Mouse (Mus musculus) forelimb bud, embryonic 11.5 days (tissue): ENCODE data around the gene Cryba2.
A peak's percentile ranks its signal among the peaks of the same experiment; 100 is the strongest.

Experiments used
- DNase-seq: peaks from one replicate; pipeline ENCODE4 v3.0.0-alpha.2; 2012; ENCODE audit warnings: low read depth, low spot score

The Cryba2 gene

DNA sequence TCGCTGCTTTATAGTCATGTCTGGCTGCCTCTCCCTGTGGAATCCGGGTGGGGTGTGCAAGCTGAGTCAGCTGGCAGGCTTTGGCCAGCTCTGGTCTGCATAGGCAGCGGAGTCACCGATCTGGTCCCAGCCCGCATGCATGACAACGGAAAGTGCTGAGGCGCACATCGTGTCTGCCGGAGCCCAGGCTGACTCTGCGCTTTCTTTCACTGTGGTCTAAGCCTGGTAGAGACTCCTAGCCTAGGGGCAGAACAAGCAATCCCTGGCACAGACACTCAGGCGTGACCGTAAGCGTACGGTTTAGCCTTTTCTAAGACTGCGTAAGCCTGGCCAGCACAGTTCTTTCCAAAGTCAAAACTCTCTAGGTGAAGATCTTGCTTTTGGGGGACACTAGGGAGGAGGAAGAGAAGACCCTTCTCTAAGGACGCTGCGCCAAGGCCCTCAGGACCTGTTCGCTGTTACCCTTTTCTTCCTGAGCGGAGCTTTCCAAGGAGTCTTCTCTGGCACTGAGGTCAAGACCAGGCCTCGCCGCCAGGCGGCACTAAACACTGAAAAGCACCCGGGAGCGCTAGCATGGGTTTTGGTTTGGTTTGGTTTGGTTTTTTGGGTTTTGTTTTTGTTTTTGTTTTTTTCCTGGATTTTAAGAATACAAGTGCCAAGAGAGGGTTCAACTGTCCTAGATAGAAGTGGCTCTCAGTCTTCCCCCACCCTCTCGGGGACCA lies at the start of gene Cryba2:
Gene Cryba2 (minus strand): TSS at position 10 of the 722 bp plus-strand sequence.
- DNase-seq = peak; percentile 64

DNA sequence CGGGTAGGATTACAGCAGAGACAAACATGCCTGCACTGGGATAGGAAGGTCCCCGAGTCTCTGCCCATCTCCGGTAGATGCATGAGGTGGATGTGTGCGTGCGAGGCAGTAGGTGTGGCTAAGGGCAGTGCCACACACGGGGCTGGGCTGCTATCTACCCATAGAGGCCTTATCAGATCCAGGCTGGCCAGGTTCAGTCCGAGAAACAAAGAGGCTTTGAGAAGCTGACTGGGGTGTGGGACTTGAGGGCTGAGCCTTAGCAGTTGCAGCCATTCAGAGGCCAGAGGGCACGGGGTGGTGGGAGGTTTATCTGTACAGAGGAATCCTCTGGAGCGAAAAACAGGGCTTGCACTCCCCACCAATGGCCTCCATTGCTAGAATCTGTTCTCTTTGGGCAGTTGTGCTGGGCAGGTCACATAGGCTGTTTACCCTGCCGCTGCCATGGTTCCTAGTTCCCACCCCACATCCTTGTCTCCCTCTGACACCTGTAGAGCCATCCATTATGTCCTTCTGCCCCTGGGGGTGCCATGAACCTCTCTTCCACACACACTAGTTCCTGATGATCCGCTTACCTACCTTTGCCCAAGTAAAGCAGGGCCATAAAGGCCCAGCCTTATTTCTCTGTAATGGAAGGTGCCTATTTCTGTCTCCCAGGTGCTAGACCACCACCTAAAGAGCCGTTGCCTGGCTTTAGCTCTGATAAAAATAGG lies 48.9 kb upstream of the Cryba2 start:
- no peak for DNase-seq

DNA sequence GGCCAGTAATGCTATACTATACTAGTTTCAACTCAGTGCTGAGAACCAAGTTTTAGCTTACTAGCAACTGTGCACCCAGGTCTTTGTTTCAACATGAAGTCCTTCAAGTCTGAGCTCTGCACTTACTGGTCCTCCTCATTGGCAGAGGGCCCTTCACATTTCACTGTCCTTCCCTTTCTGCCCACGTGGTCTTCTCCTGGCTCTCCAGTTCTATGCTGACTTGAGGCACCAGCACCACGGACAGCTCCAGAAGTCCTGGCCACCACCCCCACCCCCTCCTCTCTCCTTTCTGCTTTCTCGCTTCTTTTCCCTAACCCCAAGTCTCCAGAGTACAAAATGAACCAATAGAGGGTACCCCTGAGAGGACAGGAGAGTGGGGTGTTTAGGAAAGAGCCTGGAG lies 46.8 kb upstream of the Cryba2 start:
- peak; percentile 40 for DNase-seq

DNA sequence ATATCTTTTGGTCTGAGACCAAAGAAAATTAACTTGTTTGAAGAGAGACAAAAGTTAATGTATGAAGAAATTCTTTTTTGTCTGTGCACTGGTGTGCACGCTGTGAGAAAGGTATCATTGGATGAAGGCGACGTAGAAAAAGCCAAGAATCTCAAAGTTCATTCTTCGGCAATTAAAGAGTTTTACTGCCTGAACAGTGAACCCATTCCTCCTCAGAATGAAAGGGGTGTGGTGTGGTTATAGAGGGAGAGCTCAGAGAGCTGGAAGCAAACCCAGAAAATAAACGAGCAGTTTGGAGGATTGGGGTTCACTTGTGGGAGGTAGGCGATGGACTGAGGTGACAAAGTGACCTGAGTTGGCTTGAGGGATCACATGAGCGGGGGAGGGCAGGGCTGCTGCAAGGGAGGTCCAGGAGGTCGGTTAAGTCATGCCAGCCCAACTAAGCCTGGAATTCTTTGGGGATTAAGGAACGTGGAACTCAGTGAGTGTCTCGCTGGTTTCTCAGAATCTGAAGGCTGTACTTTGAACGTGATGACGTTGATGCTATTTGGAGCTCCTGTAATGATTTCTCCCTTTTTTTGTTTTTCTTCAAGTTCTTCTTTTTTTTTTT lies 43.4 kb upstream of the Cryba2 start:
- no peak for DNase-seq

DNA sequence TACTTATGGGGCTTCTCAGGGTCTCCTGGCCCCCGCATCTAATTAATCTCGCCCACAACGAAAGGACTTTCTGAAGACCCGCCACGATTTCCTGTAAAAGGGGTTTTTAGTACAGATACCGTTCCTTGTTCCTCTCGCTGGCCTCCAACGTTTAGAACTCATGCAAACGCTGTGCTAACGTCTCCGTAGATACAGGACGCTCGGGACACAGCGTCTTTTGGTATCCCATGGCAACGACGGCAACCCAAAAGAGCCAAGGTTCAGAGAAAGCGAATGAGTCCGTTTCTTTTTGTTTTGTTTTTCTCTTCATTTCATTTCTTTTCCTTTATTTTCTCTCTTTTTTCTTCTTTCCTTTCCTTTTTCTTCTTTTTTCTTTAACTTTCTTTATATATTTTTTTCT lies 42.5 kb upstream of the Cryba2 start, which contains the start of gene Cfap65:
Gene Cfap65 (minus strand): TSS at position 198 of the 400 bp plus-strand sequence.
- peak; percentile 37 for DNase-seq

DNA sequence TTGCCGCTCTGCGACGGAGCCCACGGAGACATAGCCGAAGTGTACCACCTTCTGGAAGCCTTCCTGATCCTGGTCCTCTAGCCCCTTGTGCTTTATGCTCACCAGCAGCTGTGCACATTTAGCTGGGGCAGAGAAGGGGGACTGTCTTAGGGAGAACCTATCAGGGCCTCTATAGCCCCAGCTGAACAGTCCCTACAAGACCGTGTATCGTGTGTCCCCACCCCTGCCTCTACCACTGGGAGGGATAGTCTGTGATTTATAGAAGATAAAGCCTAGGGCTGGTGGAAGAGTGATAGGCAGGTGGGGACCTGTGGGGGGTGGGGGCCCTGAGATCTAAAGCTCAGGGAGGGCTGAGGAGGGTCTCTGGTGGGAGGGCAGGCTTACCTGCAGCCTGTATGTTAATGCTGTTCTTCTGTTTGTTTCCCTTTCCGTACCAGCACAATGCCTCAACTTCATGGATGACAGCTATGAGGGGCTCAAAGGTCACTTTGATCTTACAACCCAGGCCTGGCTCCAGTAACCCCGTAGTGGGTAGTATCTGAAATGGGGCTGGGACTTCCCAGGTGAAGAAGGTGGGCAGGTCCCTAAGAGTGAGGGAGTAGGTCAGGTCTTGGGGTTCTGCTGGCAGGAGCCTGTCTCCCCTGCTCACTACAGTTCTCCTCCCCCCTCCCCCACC lies 34.8 kb upstream of the Cryba2 start:
- no peak for DNase-seq

DNA sequence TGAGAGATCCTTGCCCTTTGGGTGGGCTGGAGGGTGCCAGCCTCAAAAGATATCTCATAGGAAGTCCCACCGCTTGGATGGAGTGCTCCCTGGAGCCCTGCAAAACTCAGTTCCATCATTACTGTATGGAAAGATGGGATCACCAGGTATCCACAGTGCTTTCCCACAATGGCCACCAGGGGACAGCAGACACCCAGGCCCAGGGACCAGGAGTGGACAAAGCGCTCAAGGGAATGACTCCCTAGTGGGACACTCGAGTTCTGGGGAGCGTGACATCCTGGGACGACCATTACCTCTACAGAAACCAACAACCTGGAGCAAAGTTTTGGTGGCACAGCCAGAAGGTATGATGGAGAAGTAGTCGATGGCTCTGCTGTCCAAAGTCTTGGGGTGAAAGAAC lies 33.8 kb upstream of the Cryba2 start:
- DNase-seq = no peak

DNA sequence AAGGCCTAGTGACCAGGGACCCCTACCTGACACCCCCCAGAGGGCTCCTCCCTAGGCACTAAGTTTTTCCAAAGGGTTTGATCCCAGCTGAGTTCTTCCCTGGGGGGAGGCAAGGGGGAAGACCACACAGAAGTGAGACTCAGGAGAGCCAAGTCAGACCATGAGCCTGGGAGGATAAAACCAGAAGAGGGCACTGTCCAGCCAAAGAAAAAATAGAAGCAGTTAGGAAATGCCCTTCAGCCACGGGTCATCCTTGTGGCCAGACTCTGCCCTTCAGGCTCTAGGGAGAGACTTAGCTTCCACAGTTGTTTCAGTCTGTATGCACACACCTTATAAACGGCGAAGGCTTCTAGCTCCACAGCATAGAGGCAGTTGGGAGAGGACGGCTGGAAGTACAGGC lies 31.5 kb upstream of the Cryba2 start:
- no peak for DNase-seq

DNA sequence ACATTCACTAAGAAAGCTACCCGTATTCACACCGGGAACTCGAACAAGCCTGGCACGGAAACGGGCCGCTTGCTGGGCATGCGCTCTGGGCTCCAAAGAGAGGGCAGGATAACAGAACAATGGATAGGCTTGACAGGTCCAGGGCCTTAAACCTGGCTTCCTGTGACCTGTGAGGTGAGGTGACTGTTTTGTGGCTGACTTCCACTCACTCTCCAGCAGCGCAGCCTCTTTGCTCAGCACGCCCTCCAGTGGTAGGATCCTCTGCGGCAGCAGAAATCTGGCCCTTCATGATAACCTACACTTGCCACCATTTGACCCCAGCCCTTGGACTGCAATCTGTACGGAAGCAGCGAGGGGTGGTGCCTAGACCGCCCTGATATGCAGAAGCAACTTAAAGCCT lies 22.8 kb upstream of the Cryba2 start:
- DNase-seq = no peak

DNA sequence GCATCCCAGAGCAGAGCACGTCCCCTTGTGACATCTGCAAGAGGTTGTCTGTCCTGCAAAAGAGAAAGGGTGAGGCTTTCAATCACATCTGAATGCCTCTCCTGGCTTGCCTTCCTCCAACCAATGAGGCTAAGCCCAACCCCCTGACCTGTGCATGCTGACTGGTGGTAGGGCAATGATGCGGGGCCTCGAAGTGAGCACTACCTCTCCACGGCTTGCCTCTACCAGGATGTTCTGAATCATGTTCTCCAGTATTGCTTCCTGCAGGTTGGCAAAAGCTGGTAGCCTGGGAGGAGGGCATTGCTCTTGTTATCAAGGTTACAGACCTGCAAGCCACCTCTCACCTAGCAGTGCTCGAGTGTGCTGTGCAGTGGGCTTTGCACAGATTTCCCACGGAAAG lies 9.2 kb upstream of the Cryba2 start:
- DNase-seq = no peak

DNA sequence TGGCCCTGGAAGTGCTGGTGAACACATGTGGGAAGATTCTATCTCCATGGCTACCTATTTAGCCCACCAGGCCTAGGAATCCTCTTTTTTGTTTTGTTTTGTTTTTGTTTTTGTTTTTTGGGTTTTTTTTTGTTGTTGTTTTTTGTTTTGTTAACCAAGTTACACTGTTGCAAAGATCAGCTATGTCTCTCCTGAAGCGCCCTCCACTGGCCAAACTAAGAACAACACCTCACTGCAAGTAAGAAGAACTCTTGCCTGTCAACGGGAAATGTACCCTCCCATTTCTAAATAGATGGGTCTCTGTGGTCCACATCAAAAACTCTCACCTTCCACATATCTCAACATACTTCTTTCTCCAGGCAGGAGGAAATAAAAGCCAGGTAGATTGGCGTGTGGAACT lies 8.7 kb upstream of the Cryba2 start:
- DNase-seq = peak; percentile 56

DNA sequence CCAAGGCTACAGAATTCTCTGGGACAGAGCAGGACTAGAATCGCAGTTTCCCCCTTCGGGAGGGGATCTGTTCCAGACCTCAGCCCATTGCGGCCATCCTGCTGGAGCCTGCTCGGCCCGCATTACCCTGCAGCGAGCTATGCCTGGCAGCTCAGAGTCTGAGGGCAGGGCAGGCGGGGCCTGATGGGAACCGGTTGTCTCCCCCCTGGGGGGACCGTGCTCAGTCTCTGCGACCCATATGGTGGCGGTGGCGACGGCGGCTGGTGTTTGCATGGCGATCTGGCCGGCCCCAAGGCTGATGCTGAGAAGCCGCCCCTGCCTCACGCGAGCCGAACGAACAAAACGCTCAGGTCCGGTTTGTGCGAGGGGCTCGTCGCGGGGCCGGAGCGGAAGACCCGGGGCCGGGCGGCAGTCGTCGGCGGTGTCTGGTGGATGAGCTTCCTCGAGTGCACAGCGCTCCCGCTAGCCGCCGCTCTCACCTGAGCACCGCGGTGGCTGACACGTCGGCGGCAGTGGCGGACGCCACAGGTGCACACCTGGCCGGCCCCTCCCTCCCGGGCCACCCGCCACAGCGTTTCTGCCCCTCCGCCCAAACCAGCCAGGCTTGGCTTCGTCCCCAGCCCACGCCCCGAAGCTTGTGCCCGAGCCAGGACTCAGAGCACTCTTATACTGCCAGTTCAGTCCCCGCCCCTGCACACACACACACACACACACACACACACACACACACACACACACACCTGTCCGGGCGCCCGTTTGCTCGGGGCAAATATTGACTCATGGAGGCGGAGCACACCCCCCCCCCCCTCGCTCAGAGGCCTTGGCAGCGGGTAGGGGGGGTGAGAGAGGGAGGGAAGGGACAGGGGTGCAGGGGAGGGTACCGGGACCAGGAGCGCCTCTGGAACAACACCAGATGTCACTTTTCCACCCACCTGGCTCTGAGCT lies 7.7 kb upstream of the Cryba2 start:
- DNase-seq = no peak

DNA sequence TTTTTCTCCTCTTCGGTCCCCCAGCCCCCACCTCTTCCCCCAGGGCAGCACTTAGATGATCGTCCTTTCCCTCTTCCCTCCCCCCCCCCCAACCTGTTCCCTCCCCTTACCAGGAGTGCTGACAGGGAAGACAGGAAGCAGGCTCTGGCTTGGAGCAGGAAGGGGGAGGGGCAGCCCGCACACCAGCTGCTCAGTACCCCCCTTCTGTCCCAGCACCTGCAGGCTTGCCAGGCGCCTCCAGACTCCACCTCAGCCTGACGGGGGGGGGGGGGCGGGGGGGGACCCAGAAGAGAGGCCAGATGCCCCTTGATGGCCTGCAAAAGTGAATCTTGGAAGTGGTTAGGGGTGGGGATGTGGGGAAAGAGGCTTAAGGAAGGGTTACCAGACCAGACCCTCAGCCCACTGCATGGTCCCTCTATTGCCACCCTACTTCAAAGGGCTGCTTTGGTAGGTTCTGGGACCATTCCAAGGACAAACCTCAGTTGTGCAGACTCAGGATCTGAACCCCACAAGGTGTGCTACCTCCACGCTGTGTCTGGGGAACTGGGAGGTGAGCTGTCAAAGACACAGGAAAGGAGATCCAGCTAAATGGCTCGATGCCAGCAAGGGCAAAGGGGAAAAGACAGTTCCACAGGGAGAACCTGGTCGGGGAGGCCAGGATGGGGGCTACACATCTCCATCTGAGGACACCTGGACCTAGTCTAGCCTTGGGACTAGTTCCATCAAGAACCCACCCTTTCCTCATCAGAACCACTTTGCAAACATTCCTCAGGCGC lies 5.9 kb upstream of the Cryba2 start:
- DNase-seq = no peak

DNA sequence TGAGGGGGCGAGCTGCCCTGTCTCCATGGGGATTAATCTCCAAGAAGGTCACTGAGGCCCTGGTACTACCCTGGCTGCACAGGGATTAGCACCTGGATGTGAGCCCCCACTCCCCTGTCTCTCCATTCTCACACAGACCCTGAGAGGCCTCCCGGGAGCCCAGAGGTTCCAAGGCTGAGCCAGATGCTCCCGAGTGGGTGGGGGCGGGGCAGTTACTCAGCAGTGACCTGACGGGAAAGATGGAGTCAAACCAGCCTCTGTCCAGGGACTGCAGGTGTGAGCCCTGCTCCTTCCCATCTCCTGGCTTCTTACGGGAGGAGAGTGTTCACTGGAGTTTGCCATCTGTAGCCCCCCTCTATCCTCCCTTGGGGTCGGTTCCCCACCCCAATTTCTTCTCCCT lies 5.0 kb upstream of the Cryba2 start:
- DNase-seq = no peak

DNA sequence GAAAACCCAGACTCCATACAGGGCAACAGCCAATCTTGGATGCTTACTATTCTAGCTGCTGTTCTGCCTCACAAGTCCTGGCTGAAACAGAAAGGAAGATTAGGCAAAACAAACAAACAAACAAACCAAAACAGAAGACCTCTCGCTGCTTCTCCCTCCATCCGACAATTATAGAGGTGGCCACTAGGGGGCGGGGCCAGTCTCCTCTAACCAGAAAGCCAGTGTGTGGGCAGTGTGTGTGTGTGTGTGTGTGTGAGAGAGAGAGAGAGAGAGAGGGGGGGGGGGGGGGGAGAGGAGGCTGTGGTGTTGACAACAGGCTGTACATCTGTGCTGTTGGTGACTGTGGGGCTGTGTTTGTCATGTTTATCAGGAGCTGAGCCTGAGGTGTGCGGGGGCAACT lies 2.0 kb upstream of the Cryba2 start:
- DNase-seq = no peak

DNA sequence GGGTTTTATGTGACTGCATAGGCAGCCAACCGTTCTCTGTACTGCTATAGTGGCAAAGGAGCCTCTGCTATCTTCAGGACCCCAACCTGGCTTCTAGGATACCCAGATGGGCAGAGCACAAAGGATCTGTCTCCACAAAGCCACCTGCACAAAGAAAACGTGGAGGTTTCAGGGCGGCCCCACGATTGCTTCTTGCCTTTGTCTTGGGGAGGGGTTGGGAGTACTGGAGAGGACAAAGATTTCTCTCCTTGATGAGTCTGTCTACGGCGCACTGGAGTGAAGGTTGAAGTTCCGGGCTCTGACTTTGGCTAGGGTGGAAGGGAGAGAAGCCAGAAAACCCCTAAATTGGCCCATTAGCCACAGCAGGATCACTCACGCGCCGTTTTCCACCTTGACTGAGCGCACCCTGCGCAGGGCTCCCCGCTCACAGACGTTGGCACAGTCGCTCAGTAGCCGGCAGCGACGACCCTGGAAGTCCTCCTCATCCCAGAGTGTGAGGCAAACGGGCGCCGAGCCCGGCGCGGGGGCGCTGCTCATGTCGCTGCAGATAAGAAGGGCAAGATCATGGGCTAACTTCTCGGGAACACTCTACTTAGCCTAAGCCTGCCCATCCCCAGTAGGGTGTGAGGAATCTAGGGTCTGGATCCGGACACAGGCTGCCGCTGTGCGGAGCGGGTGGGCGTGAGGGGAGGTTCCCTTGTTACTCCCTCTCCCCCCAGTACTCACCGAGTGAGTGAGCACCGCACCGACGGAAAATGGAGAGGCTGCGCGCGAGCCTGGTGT lies 401 bp downstream of the Cryba2 start:
- DNase-seq = no peak

DNA sequence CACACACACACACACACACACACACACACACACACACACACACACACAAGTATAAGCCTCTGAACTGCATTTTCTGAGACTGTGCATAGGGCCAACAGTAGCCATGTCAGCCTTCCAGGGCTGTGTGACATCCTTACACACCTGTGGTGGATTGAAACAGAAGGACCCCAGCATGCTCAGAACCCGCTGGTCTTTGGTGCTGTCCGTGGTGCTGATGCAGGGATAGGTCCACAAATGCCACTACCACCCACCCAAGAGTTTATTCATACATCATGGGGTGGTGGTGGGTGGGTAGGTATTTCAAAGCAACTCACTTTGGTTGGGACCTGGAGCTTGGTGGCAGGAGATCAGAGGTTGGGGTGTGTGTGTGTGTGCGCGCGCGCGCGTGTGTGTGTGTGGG lies 1.4 kb downstream of the Cryba2 start:
- DNase-seq = peak; percentile 74

DNA sequence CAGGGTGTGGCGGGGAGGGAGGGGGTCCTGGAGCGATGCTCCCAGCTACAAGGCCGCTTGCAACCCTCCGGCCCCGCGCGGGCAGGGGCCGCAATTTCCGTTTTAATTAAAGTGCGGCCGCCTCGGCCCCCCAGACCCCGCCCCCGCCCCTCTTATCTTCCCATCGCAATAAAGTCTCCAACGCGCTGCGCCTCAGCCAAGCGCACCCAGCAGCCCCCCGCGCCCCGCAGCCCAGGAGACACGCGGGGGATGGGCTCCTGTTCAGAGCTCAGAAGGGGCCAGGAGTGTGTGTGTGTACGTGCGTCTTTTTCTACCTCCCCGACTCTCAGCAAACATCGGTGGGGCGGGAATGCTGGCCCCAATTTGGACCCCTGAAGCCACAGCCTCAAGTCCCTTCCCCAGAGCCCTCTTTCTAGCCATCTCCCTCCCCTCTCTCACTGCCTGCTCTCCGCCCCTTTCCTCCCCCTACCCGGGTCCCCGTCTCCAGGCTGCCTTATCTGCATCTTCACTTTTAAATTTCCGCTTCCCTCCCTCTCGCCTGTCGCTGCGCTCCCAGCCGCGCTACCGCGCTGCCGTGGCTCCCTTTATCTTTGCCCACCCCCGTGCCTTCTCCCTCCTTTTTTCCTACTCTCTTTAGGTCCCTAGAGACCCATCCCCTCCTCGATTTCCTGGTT lies 7.4 kb downstream of the Cryba2 start, which contains the start of gene Fev:
Gene Fev (minus strand): TSS at position 51 of the 674 bp plus-strand sequence.
- DNase-seq = no peak
